In the genomic region with DNA sequence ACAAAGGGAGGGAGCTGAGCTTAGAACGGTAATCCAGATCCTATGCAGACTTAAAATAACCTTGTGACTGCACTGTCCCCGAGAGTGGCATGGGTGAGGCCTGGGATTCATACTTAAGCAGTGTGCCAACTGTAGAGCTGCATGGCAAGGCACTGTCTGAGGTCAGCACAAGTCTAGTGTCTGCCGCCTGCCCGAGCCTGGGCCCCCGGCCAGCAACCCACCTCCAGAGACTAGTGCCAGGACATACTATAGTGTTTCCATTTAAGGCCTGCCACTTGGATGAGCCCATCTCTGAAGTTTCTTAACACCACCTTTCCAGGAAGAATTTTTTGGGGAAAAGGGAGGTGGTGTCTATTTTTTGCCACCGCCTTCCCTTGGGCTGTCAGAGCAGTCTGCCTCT, we compare ENCODE assay signal across 8 mouse cellular contexts. TPM values are rescaled to one million over a fixed set of nuclear protein-coding genes. Genes with fewer than 3 reads are reported as not detected.
DNase-seq lines count a peak whose midpoint lies in the region; ATAC-seq lines count a peak whose summit lies in the region.

No protein-coding gene starts in this region.

- H3K36me3 ChIP-seq in forebrain, embryonic 15.5 days = no peaks in the 10 kb centered on the region
- H3K36me3 ChIP-seq in hindbrain, embryonic 10.5 days = no peaks in the 10 kb centered on the region
- no peaks in the 10 kb centered on the region for H3K36me3 ChIP-seq in limb, embryonic 12.5 days
- no peaks in the 10 kb centered on the region for H3K36me3 ChIP-seq in neural tube, embryonic 13.5 days

- DNase-seq in 3134 (ENCODE audit: extremely low read depth, insufficient read length, low spot score) = peak; percentile 78
- peak; percentile 60 for DNase-seq in adrenal gland, postnatal 25 days
- DNase-seq in hindbrain, embryonic 10.5 days (ENCODE audit: low spot score) = no peak
- DNase-seq in c-Kit-positive CD71-positive TER-119-positive erythroid progenitor cells, embryonic 14.5 days (ENCODE audit: low spot score) = no peak
- DNase-seq in ovary, postnatal 10 days (ENCODE audit: low spot score) = no peak

- peak overlapping the region; percentile 81 for H3K4me3 ChIP-seq in forebrain, embryonic 15.5 days
- peak overlapping the region; percentile 92; the same call in 1 of the 2 replicates for H3K4me3 ChIP-seq in hindbrain, embryonic 10.5 days
- H3K4me3 ChIP-seq in limb, embryonic 12.5 days (replicated peaks) = peak overlapping the region; percentile 87
- peak overlapping the region; percentile 90 for H3K4me3 ChIP-seq in neural tube, embryonic 13.5 days

- WGBS in forebrain, embryonic 15.5 days = 35% methylated on average over 6 of the region's 6 CpGs
- 75% methylated on average over 6 of the region's 6 CpGs for WGBS in hindbrain, embryonic 10.5 days
- WGBS in limb, embryonic 12.5 days = 75% methylated on average over 6 of the region's 6 CpGs
- 50% methylated on average over 6 of the region's 6 CpGs for WGBS in neural tube, embryonic 13.5 days

- no peak overlapping the region for H3K27ac ChIP-seq in forebrain, embryonic 15.5 days (replicated peaks)
- no peak overlapping the region for H3K27ac ChIP-seq in hindbrain, embryonic 10.5 days
- H3K27ac ChIP-seq in limb, embryonic 12.5 days = no peak overlapping the region
- H3K27ac ChIP-seq in neural tube, embryonic 13.5 days (replicated peaks) = no peak overlapping the region

- no peak for ATAC-seq in forebrain, embryonic 15.5 days (replicated peaks)
- no peak for ATAC-seq in limb, embryonic 12.5 days (ENCODE audit: insufficient number of reproducible peaks, insufficient read depth, low FRiP score, low TSS enrichment, low read depth)
- no peak for ATAC-seq in neural tube, embryonic 13.5 days (ENCODE audit: low read depth)

- H3K27me3 ChIP-seq in forebrain, embryonic 15.5 days = no peaks in the 10 kb centered on the region
- no peaks in the 10 kb centered on the region for H3K27me3 ChIP-seq in hindbrain, embryonic 10.5 days (ENCODE audit: insufficient read depth, poor library complexity, severe bottlenecking)
- H3K27me3 ChIP-seq in limb, embryonic 12.5 days = no peaks in the 10 kb centered on the region
- no peaks in the 10 kb centered on the region for H3K27me3 ChIP-seq in neural tube, embryonic 13.5 days

- peak overlapping the region; percentile 56 for H3K4me2 ChIP-seq in forebrain, embryonic 15.5 days (replicated peaks)
- H3K4me2 ChIP-seq in limb, embryonic 12.5 days = peak overlapping the region; percentile 65
- peak overlapping the region; percentile 77 for H3K4me2 ChIP-seq in neural tube, embryonic 13.5 days

- H3K9ac ChIP-seq in forebrain, embryonic 15.5 days (replicated peaks) = peak overlapping the region; percentile 96
- H3K9ac ChIP-seq in limb, embryonic 12.5 days (replicated peaks) = no peak overlapping the region
- H3K9ac ChIP-seq in neural tube, embryonic 13.5 days = peak overlapping the region; percentile 97

- peaks cover 49% of the 10 kb centered on the region for H3K4me1 ChIP-seq in forebrain, embryonic 15.5 days
- H3K4me1 ChIP-seq in hindbrain, embryonic 10.5 days (replicated peaks) = peaks cover 59% of the 10 kb centered on the region
- peaks cover 49% of the 10 kb centered on the region for H3K4me1 ChIP-seq in limb, embryonic 12.5 days (replicated peaks)
- peaks cover 62% of the 10 kb centered on the region for H3K4me1 ChIP-seq in neural tube, embryonic 13.5 days (replicated peaks)

- no peaks in the 10 kb centered on the region for H3K9me3 ChIP-seq in forebrain, embryonic 15.5 days
- H3K9me3 ChIP-seq in hindbrain, embryonic 10.5 days = no peaks in the 10 kb centered on the region
- no peaks in the 10 kb centered on the region for H3K9me3 ChIP-seq in limb, embryonic 12.5 days
- H3K9me3 ChIP-seq in neural tube, embryonic 13.5 days = no peaks in the 10 kb centered on the region

RNA-seq across cellular contexts. Expression of a gene that starts 1.7 kb away (rescaled TPM):
- 40.1 and 50.7 TPM in 2 replicates for total RNA-seq in adrenal gland, postnatal 25 days (2021)
- 7.4 and 7.9 TPM in 2 replicates for polyA plus RNA-seq in forebrain, embryonic 15.5 days (2015; fragmentation: Nextera tagmentation; extraction: Ambion mirVana)
- polyA plus RNA-seq in hindbrain, embryonic 10.5 days (2016; fragmentation: Nextera tagmentation; extraction: Ambion mirVana) = 3.5 TPM in 2 replicates
- 5.8 and 6.1 TPM in 2 replicates for polyA plus RNA-seq in limb, embryonic 12.5 days (2016; fragmentation: Nextera tagmentation; extraction: Ambion mirVana)
- 4.4 and 5.4 TPM in 2 replicates for polyA plus RNA-seq in neural tube, embryonic 13.5 days (2015; fragmentation: Nextera tagmentation; extraction: Ambion mirVana)

RNA-seq across cellular contexts. Expression of a gene that starts 1.8 kb away (rescaled TPM):
- total RNA-seq in adrenal gland, postnatal 25 days (2021) = 13.8 and 17.9 TPM in 2 replicates
- polyA plus RNA-seq in forebrain, embryonic 15.5 days (2015; fragmentation: Nextera tagmentation; extraction: Ambion mirVana) = 14.4 and 16.1 TPM in 2 replicates
- polyA plus RNA-seq in hindbrain, embryonic 10.5 days (2016; fragmentation: Nextera tagmentation; extraction: Ambion mirVana) = 4.8 and 5.2 TPM in 2 replicates
- 10.4 and 12.9 TPM in 2 replicates for polyA plus RNA-seq in limb, embryonic 12.5 days (2016; fragmentation: Nextera tagmentation; extraction: Ambion mirVana)
- 10.5 and 13.1 TPM in 2 replicates for polyA plus RNA-seq in neural tube, embryonic 13.5 days (2015; fragmentation: Nextera tagmentation; extraction: Ambion mirVana)

Comparison
In these comparisons a context has a peak if more than half of its experiments do, and no peak if none do; other contexts are left out.
1. DNase-seq: peak in 3134 (single experiment) and adrenal gland, postnatal 25 days (single experiment); none in hindbrain, embryonic 10.5 days (single experiment), c-Kit-positive CD71-positive TER-119-positive erythroid progenitor cells, embryonic 14.5 days (single experiment) and ovary, postnatal 10 days (single experiment).
2. Peak in every context shown above with its lines, with median percentiles within 50 percentile points of each other: H3K4me2 ChIP-seq and H3K4me3 ChIP-seq.